Mouse (Mus musculus): ENCODE measurements around the gene Sash1.

GRCm38 (mm10) chr10:8765922-8766522, 119.8 kb downstream of the Sash1 start:
- TF ChIP-seq GATA1 (IDR thresholded peaks at IDR 0.05; ENCODE audit: low read length): no peak
- no peak for TF ChIP-seq TAL1 (IDR thresholded peaks at IDR 0.05; ENCODE audit: low read length)
